Mouse (Mus musculus): ENCODE data around the gene Acsl6.
"Not testable (repeated sequence)": the region's sequence is repeated elsewhere in the genome, so short reads cannot be mapped to it uniquely, and the experiment has no call there.

The Acsl6 gene

DNA sequence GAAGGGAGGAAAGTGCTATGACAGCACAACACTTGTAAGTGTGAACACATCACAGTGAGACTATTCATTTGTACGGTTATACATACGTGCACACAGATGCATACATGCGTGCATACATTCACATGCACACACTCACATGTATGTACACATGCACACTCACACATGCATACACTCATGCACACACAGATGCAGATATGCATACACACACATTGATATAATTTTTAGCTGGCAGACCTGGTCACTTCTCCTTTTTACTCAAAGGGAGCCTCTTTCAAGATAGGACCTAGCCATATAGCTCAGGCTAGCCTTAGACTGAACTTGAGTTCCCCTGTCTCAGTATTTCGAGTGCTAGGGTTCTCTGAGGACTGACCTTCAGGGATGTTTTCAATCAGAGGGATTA, 87.7 kb downstream of the Acsl6 start:
- DNase-seq (ENCODE audit: low read depth, low spot score): no peak

DNA sequence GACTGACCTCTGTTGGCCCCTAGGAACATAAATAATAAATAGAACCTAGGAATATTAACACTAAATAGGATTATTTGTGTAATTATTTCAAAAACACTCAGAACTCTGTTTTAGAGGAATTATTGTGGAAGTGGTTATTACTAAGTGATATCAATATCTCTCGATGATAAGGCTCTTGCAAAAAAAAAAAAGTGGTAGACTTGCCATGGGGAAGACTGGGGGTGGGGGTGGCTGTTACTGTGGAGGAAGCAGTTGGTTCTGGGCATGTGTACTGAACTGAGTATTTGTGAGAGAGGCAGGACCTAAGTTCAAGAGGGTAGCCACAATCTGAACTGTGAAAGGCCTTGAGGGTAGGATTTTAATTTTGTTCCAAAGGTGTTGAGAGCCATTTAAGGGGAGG, 93.1 kb downstream of the Acsl6 start:
- no peak for DNase-seq (ENCODE audit: low read depth, low spot score)

- DNase-seq (ENCODE audit: low read depth, low spot score): no peak
These were observed 94.5 kb downstream of the Acsl6 start for GRCm38 (mm10) chr11:54398058-54398457.

- DNase-seq (ENCODE audit: low read depth, low spot score): not testable (repeated sequence)
These were observed 97.2 kb downstream of the Acsl6 start for GRCm38 (mm10) chr11:54400803-54401202.

DNA sequence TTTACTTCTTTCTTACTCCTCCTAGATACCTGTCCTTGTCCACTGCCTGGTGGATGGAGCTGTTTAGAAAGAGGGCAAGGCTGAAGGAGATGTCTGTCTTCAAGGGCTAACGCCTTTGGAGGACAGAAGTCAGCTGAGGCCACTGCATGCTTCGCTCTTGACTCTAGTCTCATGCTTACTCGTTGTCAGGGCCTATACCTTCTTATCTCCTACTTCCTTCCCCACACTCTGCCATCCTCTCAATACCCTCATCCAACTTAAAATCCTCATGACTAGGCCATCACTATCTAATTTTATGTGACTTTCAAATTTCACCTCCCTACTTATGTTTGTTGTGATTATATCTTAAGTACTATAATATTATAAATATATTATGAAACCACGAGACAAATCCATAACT, 101.3 kb downstream of the Acsl6 start:
- DNase-seq (ENCODE audit: low read depth, low spot score): no peak

DNA sequence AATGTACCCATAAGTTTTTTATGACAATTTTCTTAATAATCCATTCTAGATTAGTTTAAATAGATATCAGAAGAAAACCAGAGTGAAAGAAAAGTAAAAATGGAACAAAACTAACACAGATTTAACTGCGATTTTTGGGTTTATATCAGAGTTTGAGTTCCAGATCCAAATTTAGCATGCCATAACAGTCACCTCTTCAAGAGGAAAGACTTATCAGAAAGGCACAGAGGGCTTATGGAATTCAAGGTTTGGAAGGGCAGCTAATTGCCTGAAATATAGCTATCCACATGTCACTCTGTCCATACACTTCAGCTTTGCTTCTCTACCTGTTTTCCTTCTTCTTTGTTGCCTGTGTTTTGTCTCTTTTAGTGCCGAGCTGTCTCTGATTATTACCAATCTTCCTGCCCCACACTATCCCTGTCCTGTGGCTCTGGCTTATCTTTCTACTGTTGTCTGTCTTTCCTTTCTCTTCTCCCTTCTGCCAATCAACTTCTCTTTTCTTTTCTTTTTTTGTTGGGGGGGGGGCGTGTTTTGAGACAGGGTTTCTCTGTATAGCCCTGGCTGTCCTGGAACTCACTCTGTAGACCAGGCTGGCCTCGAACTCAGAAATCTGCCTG, 103.4 kb downstream of the Acsl6 start:
- no peak for DNase-seq (ENCODE audit: low read depth, low spot score)

DNA sequence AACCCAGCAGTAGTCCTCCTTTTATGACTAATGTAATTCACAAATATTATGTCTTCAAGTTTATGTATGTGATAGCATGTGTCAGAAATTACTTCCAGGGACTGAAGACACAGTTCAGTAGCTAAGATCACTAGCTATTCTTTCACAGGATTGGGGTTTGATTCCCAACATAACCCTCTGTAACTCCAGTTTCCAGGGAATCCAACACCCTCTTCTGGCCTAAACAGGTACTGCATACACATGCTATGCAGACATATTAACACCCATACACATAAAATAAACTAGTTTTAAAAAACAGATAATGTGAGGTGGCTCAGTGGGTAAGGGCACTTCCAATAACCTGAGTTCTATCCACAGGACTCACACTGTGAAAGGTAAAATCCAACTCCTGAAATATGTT, 107.0 kb downstream of the Acsl6 start:
- peak; percentile 38 for DNase-seq (ENCODE audit: low read depth, low spot score)

GRCm38 (mm10) chr11:54413017-54413416, 109.4 kb downstream of the Acsl6 start:
- no peak for DNase-seq (ENCODE audit: low read depth, low spot score)
